Mouse (Mus musculus) yolk sac, embryonic 10.5 days (tissue): ENCODE data around the gene Sez6l.

ENCODE experiments used
- DNase-seq: peaks from one replicate; pipeline ENCODE4 v3.0.0-alpha.2; 2017; ENCODE audit warnings: low spot score

Sez6l gene

GRCm38 (mm10) chr5:112576993-112577670, at the start of gene Sez6l:
Gene Sez6l (minus strand): TSS chr5:112577185.
- DNase-seq, result peak; percentile 18

GRCm38 (mm10) chr5:112625555-112626160, 48.7 kb upstream of the Sez6l start:
- DNase-seq, result no peak

- DNase-seq, result no peak
Observed at GRCm38 (mm10) chr5:112622946-112623345, 46.0 kb upstream of the Sez6l start.

- no peak for DNase-seq
Observed at GRCm38 (mm10) chr5:112620256-112620655, 43.3 kb upstream of the Sez6l start.

GRCm38 (mm10) chr5:112619344-112619743, 42.4 kb upstream of the Sez6l start:
- no peak for DNase-seq

- no peak for DNase-seq
Observed at GRCm38 (mm10) chr5:112617602-112618247, 40.7 kb upstream of the Sez6l start.

- no peak for DNase-seq
Observed at GRCm38 (mm10) chr5:112615946-112616617, 39.1 kb upstream of the Sez6l start.

GRCm38 (mm10) chr5:112607867-112608516, 31.0 kb upstream of the Sez6l start:
- DNase-seq, result no peak

GRCm38 (mm10) chr5:112607119-112607518, 30.1 kb upstream of the Sez6l start:
- no peak for DNase-seq

GRCm38 (mm10) chr5:112605371-112605770, 28.4 kb upstream of the Sez6l start:
- DNase-seq, result no peak

- DNase-seq, result no peak
Observed at GRCm38 (mm10) chr5:112604251-112604650, 27.3 kb upstream of the Sez6l start.

GRCm38 (mm10) chr5:112603594-112603993, 26.6 kb upstream of the Sez6l start:
- DNase-seq, result no peak

GRCm38 (mm10) chr5:112600309-112600939, 23.4 kb upstream of the Sez6l start:
- no peak for DNase-seq

GRCm38 (mm10) chr5:112599538-112600308, 22.7 kb upstream of the Sez6l start:
- no peak for DNase-seq

- DNase-seq, result no peak
Observed at GRCm38 (mm10) chr5:112597876-112598275, 20.9 kb upstream of the Sez6l start.

GRCm38 (mm10) chr5:112597307-112597706, 20.3 kb upstream of the Sez6l start:
- no peak for DNase-seq

- DNase-seq, result no peak
Observed at GRCm38 (mm10) chr5:112596729-112597128, 19.7 kb upstream of the Sez6l start.

GRCm38 (mm10) chr5:112595701-112596632, 19.0 kb upstream of the Sez6l start:
- no peak for DNase-seq

- no peak for DNase-seq
Observed at GRCm38 (mm10) chr5:112591706-112592105, 14.7 kb upstream of the Sez6l start.

GRCm38 (mm10) chr5:112586071-112586470, 9.1 kb upstream of the Sez6l start:
- no peak for DNase-seq
